Mouse (Mus musculus) spleen, postnatal 4 days (tissue): ENCODE data around the gene Sprn.
"Not testable (repeated sequence)": the region's sequence is repeated elsewhere in the genome, so short reads cannot be mapped to it uniquely, and the experiment has no call there.

Source experiments
- DNase-seq, 2 experiments: peaks; one replicate each; pipeline ENCODE4 v3.0.0; 2022; ENCODE audit warnings: low spot score in 2 of 2

Gene Sprn

DNA sequence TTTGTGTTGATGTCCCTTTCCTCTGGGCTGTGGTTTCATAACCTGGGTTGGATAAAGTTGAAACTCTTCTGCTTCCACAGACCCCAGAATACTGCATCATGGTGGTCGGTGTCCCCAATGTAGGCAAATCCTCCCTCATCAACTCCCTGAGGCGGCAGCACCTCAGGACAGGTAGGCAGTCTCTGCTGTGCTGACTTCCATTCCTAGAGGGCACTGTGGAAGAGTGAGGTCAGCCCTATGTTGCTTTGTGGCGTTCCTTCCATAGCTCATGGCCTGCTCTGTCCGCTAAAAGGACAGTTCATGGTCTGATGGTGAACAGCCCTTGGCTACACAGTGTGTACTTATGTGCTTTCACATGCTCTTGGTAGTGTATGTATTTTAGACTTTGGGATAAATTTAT lies 10.1 kb downstream of the Sprn start:
- DNase-seq, result no peak

DNA sequence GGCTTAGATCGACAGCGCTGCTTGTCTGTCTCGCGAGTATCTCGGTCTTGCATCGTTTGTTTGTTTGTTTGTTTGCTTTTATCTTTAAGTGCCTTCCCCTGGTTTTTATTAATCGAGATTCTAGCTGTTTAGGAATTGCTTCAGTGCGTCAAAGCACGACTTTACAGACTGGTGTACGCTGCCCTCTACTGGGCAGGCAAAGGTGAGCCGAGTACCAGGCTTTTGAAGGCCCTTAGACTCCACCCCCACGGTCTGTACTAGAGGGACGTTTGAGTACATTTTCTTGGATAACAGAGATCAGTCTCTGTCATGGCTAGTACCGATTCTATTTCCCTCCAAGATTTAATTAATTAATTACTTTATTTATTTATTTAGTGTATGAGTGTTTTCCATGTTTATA lies 13.3 kb downstream of the Sprn start:
- DNase-seq, result peak; percentile 59 to 77

DNA sequence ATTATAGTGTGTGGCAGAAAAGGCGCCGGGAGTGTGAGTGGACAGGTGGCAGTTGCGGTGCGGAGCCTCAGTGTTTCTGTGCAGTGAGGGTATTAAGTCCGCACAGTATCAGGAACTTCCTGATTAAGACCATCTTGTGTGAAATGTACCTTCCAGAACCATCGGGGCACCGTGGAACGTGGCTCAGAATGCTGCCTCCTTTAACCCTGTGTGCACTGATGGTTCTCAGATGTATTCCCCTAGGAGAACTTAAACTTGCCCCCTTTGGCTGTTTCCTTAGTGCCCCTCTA lies 16.7 kb downstream of the Sprn start:
- DNase-seq, result no peak

DNA sequence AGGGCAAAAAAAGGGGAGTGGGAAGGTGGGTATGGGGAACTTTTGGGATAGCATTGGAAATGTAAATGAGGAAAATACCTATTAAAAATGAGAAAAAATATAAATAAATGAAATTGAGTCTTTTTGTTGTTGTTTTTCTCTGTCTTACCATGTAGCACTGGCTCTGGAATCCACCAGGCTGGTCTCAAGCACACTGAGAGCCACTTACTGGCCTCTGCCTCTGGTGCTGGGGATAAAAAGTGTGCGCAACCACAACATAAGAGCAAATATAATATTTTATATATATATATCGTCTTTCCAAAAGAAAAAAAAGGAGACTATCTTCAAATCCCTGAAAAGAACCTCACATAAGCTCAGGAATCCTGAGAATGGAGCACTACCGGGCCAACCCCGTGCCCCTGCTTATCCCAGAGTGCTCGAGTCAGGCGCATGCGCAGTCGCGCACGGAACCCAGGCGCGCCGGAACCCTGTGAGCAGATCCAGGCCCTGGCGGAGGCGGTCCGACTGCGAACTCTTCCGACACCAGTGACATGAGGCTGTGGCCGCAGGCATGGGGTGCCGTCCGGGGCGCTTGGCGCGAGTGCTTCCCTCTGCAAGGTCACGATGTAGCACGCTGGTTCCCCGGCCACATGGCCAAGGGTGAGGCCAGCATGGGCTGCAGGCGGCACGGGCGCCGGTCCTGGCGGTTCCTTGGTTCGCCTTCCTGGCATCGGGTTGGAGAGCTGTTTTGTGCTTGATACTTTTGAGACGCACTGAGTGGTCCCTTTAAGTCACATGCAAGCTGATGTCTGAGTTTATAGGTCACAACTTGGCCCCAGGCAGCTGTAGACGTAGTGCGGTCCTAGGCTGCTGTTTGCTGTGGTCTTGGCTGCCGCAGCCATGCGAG lies 17.3 kb downstream of the Sprn start, which contains the start of gene Mtg1:
Gene Mtg1 (plus strand): TSS at position 430 of the 886 bp plus-strand sequence.
- peak; percentile 92 to 99 for DNase-seq

DNA sequence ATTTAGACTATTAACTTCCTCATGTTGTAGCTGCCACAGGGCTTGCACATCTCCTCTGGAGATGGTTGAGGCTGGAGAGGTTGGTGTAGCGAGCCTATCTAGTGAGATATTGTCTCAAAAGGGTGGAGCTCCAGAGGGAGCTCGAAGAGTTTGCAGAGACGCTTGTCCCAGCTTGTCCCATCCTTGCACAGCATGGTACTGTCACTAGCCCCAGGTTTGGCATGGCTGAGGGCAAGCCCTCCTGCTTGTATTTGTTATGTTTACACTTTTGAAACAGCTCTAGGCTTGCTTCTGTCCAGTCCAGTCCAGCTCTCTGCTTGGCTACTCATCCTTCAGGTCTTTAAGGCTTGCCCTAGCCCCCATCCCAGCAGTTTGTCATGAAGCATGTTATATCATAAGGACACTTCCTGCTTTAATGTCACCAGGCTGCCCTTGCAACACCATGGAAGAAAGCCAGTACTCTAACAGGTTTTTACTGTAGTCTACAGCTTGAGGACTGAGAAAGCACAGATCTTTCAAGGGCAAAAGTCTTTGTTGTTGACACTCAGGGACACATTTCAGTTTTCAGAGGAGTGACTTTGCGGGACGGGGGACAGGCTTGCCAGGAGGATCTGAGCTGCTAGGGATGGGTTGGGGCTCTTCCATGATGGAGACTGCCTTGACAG lies 19.4 kb downstream of the Sprn start:
- no peak for DNase-seq

DNA sequence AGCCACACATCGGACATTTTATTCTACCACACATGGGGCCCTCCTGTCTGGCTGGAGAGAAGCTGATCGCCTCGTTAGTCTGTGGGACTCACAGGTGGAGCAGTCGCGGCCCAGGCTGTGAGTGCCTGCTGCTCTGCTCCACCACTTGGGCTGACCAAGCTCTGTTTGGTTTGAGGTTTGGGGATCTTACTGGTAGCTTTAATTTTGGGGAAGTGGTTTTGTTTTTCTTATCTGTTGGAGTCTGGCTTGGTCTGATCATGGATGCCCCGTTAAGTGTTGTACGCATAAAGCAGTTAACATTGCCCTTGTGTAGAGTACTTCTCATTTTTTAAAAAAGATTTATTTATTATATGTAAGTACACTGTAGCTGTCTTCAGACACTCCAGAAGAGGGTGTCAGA lies 20.6 kb downstream of the Sprn start:
- not testable (repeated sequence) for DNase-seq

DNA sequence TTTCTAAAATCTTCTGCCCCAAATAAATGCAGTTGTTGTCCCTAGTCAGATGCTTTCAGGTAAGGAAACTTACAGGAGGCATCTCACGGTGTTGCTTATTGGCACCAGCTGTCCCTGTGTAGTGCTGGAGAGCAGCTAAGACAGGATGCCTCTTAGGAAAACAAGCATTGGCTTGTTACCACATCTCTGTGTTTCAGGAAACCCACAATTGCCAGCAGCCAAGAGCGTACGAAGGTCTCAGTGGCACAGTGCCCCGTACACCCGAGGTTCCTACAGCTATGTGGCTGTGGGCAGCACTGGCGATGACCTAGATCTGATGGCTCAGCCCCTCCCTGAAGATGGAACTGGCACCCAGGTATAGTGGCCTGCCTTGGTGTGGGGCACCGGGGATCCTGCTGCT lies 22.5 kb downstream of the Sprn start:
- not testable (repeated sequence) for DNase-seq

DNA sequence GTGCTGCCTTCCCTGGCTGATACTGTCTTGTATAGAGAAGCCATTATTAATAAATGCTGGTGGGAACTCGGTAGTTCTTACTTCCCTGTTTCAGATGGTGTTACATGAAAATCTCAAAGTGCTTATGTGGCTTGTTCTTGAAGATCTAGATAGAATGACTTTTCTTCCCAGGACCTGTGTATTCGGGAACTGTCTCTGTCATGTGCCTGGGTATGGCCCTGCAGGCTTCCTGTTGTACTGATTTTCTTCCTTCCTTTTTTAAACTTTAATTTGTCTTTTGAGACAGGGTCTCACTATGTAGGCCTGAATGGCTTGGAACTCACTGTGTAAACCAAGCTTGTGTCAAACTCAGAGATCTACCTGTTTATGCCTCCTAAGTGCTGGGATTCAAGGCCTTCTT lies 26.8 kb downstream of the Sprn start:
- no peak for DNase-seq

DNA sequence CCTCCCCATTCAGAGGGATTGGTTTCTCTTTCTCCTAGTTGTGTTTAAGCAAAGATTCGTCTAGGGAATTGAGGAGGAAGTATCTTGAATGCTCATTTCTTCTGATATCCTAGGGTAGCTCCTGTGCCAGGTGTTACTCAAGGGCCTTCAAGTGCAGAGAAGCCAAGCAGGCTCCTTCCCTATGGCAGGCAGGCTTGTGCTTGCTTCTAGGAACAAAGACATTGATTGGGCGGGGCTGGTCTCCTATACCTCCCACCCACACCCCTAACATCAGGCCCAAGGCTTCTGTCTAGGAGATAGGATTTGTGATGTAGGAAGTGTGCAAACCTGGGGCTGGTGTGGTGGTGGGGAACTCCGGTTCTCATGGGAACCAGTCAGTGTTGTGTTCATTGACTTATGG lies 27.7 kb downstream of the Sprn start:
- DNase-seq, result no peak

DNA sequence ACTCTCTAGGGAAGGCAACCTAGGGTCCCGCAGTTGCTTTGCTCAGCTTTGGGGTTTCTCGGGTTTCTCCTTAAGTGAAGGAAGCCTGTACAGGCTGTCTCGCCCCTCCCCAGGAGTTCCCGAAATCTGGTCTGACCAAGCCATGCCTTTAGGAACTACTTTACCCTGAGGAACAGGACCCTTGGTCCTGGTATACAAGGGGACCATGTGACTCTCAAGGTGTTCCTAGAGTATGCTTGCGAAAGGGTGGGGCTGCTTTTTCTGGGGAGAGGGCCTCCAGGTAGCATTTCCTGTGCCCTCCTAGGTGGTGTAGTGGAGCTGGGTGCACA lies 28.7 kb downstream of the Sprn start:
- DNase-seq, result no peak

DNA sequence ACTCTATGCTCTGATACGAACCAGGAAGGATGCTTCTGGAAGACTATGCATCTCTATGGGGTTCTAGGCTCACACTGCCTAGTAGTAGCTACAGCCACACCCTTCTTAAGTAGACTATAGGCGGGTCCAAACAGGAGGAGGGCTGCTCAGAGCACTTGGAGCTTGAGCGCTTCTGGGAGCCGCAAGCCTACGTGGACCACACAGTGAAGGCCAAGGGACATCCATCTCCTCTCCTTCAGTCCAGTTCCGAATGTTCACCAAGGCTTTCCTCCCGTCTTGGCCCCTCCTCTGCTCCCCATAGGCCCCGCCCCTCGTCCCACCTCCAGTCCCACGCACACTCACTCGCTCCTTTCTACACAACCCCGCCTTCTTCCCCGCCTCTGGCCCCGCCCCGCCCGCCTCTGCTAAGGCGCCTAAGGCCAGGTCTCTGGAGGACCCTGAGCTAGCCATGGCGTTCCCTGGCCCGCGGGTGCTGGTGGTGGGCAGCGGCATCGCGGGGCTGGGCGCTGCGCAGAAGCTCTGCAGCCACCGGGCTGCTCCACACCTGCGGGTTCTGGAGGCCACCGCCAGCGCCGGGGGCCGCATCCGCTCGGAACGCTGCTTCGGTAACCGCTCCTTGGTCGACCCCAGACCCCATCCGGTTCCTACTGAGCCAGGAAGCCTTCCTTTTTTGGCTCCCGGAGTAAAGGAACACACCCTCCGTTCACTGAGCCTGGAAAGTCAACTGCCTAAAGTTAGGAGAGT lies 29.2 kb downstream of the Sprn start:
- peak; percentile 93 to 95 for DNase-seq

DNA sequence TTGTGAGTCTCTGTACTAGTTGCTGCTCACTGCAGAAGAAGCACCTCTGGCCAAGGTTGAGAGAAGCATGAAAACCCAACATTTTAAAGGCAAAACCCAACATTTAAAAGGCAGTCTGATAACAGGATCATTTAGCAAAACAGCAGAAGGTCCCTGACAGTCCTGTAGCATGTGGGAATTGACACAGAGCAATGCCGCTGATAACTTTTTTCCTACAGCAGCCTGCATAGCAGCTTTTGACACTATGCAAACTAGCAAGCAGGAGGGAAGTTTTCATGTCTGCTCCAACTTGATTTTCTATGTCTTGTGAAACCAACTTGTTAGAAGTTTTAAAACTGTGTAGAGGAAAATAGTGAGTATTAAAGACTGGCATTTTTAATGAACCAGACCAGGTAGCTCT lies 30.3 kb downstream of the Sprn start:
- no peak for DNase-seq

DNA sequence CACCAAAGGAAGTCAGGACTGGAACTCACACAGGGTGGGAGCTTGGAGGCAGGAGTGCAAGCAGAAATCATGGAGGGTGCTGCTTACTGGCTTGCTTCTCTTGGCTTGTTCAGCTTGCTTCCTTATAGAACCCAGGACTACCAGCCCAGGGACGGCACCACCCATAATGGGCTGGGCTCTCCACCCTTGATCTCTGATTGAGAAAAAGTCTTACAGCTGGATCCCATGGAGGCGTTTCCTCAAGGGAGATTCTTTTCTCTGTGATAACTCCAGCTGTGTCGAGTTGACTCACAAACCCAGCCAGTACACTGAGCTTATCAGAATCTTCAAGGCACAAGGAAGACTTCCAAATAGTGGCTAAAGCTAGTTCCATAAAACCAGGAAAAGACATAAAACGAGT lies 31.9 kb downstream of the Sprn start:
- DNase-seq, result no peak

DNA sequence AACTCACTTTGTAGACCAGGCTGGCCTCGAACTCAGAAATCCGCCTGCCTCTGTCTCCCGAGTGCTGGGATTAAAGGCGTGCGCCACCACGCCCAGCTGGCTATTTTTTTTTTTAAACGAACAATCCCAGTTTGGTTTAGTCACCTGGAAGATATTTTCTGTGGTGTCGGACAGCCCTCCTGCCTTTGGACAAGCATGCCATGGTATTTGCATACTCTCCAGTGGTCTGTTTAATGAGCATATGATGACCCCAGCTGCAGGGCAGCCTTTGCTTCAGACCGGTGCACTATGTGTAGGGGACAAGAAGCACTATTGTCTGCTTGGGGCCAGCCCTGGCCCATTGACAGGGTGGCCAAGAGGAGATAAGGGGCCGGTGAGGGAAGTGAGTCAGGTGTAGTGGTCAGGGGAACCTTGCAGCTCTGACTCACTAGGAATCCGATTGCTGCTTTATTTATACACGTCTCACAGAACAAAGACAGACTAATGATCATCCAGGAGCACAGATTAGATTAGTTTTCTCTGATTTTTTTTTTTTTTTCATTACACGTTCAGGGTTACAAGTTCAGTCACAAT lies 33.3 kb downstream of the Sprn start:
- DNase-seq, result no peak

DNA sequence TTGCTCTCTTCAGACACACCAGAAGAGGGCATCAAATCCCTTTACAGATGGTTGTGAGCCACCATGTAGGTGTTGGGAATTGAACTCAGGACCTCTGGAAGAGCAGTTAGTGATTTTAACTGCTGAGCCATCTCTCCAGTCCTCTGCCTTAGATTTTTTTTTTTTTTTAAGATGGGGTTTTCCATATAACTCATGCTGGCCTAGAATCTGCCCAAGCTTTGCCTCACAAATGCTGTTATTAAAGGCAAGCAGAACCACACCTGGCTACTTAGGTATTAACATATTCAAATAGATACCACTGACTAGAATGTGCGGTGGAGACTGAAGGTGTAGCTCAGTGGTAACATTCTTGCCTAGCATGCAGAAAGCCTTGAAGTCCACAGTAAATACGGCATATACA lies 34.2 kb downstream of the Sprn start:
- DNase-seq, result no peak

DNA sequence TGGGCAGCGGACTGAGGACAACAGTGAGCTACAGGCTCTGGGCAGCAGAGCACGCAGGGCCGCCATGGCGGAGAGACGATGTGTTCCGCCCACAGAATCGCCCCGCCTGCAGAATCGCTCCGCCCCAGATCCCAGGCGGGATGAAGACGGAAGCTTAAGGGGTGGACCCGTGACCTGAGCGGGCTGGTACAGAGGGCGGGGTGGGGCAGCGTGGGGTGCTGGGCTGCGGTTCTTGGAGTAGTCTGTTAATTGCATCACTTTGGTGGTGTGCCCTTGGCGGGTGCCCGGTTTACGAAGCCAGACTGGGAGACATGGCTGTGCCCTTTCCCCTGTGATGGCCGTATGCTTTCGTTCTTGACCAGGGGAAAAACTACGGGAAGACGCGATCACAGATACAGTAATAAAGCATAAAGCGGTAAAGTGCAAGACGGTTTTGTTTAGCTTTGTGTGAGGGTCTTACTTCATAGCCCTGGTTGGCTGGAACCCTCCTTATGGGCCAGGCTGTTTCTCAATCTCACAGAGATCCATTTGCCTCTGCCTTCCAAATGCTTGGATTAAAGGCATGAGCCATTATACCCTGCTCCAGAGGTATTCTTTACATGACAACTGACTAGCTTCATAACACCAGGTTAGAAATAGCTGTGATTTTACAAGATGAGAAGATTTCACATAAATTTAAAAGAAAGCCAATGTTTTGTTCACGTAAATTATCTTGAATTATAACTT lies 38.2 kb downstream of the Sprn start, which contains the start of gene Echs1:
Gene Echs1 (minus strand): TSS at position 148 of the 726 bp plus-strand sequence.
- peak; percentile 89 to 93 for DNase-seq

DNA sequence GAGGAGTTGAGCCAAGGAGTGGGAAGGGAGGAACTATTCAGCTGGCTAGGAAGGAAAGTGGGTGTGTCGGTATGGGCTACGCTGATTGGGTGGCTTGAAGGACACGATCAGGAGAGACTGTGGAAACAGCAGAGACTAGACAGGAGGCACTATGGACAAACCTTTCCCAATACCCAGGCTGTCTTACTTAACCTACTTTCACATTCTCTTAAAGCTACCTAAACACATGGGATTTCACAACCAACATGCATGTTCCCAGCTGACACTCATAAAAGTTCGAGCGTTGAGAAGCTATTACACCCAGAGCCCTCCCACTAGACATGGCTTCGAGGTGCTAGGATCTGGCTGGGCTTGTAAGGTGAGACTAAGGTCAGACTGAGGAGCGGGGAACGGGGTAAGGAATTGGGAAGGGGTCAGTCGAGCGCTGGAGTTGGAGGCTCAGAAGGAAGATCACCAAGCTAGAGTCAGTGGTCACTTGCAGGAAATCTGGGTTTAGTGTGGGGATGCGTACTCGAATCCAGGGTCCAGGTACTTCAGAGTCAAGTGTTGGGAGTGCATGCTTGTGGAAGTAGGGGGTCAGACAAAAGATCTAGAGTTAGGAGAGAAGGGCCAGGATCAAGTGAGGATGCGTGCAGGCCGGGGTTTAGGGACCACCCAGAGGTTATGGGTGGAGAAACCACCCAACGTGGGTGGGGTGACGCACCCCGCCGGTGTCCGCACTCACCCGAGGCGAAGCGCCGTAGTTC lies 38.9 kb downstream of the Sprn start, which contains the start of gene Paox:
Gene Paox (plus strand): TSS at position 217 of the 746 bp plus-strand sequence.
- DNase-seq, result peak in 1 of 2 experiments; percentile 21

DNA sequence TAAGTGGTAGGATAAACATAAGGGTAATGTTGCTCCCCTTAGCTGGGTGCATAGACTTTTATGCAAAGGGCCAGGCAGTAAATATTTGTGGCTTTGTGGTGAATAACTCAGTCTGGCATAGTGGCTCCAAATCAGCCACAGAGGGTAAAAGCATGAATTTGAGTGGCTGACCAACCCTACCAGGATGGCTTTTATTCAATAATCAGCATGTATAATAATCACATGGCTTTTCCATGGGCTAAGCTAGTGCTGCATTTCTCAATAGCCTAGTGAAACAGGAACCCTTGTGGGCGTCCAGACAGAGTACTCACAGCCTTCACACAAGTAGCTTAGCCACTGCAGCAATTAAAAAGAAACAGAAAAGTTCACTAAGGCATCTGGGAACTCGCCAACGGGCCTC lies 42.7 kb downstream of the Sprn start:
- no peak for DNase-seq

DNA sequence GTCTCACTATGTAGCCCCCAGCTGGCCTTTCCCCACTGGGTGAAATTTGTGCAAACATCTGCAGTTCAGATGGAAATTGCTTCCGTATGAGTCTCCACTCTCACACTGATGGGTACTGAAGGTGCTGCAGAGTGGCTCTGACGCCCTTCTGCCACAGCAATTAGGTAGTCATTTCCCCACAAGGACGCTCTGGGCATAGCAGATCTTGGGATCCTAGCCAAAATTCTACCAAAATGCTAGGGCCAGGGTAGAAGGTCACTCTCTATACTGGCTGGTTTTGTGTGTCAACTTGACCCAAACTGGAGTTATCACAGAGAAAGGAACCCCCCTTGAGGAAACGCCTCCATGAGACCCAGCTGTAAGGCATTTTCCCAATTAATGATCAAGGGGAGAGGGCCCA lies 50.7 kb downstream of the Sprn start:
- DNase-seq, result no peak

DNA sequence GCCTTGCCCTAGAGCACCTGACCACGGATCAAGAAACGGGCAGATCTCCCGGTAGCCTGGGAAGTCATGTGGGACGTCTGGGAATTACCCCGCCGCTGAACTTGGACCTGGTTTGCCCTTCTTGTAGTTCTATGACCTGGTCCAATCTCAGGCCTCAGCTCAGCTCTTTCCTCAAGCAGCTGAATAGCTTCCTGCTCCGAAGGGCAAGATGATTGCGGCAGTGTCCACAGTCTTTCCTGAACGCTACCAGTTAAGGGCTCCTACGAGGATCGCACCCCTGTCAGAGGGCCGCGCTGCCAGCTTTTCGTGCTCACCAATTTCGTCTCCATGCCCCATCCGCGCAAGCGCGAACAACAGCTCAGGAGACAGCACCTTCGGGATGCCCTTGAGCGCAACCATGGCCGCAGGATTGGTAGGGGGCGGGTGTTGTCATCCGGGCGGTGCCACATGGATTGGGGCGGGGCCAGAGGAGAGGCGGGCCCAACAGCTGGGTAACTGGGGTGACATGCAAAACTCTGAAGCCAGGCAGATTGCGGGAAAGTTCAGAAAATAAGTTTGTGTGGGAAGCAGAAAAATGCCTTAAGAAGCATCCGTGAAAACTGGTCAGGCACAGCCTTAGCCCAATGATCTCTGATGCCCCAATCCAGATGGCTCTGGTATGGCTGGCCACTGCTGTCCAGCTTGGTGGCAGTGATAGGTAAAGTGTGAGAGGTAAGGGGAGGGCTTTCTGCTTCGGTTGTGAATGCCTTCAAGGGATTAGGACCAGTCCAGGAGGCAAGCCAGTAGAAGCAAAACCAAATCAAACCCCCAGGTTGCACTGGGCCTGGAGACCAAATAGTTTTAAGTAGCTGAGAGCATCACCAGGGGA lies 52.5 kb downstream of the Sprn start, which contains the start of gene Fuom:
Gene Fuom (minus strand): TSS at position 449 of the 868 bp plus-strand sequence.
- DNase-seq, result peak; percentile 80 to 86
